Mouse (Mus musculus) urinary bladder, adult 2 months (tissue): Measurements from ENCODE around the gene Sdc1. TPM values are rescaled to one million over a fixed set of nuclear protein-coding genes. Genes with fewer than 3 reads are reported as not detected.

ENCODE experiments used
- DNase-seq: peaks from one replicate; pipeline ENCODE4 v3.0.0; 2022; ENCODE audit warnings: low spot score
- polyA plus RNA-seq: library from polyadenylated mRNA; depleted of rRNA; stranded (reverse); fragments of >200 nt; gene quantifications from 2 replicates; pipeline ENCODE4 v1.2.3, GENCODE M21; 2012

Sdc1 gene
- polyA plus RNA-seq, 1 experiment: 231 TPM

- no peak for DNase-seq
Observed at GRCm38 (mm10) chr12:8782565-8782964, 11.4 kb downstream of the Sdc1 start.

- DNase-seq: no peak
Observed at GRCm38 (mm10) chr12:8784189-8784588, 13.1 kb downstream of the Sdc1 start.

GRCm38 (mm10) chr12:8786476-8786875, 15.4 kb downstream of the Sdc1 start:
- no peak for DNase-seq

GRCm38 (mm10) chr12:8786984-8787730, 16.0 kb downstream of the Sdc1 start:
- no peak for DNase-seq

GRCm38 (mm10) chr12:8788469-8788868, 17.3 kb downstream of the Sdc1 start:
- DNase-seq: no peak

GRCm38 (mm10) chr12:8790615-8791014, 19.5 kb downstream of the Sdc1 start:
- DNase-seq: no peak

GRCm38 (mm10) chr12:8793410-8794051, 22.4 kb downstream of the Sdc1 start:
- no peak for DNase-seq

- no peak for DNase-seq
Observed at GRCm38 (mm10) chr12:8797936-8798335, 26.8 kb downstream of the Sdc1 start.

- DNase-seq: no peak
Observed at GRCm38 (mm10) chr12:8798486-8799020, 27.4 kb downstream of the Sdc1 start.

- DNase-seq: no peak
Observed at GRCm38 (mm10) chr12:8803421-8804076, 32.4 kb downstream of the Sdc1 start.

GRCm38 (mm10) chr12:8804077-8804456, 32.9 kb downstream of the Sdc1 start:
- DNase-seq: no peak

GRCm38 (mm10) chr12:8804934-8805722, 34.0 kb downstream of the Sdc1 start:
- DNase-seq: no peak

GRCm38 (mm10) chr12:8809086-8809485, 38.0 kb downstream of the Sdc1 start:
- DNase-seq: no peak

- DNase-seq: no peak
Observed at GRCm38 (mm10) chr12:8809626-8810025, 38.5 kb downstream of the Sdc1 start.

GRCm38 (mm10) chr12:8810966-8811365, 39.8 kb downstream of the Sdc1 start:
- DNase-seq: no peak

- DNase-seq: peak; percentile 79
Observed at GRCm38 (mm10) chr12:8811441-8811871, 40.3 kb downstream of the Sdc1 start.

- no peak for DNase-seq
Observed at GRCm38 (mm10) chr12:8811894-8812560, 40.9 kb downstream of the Sdc1 start.

GRCm38 (mm10) chr12:8817467-8818232, 46.5 kb downstream of the Sdc1 start:
- no peak for DNase-seq

- DNase-seq: no peak
Observed at GRCm38 (mm10) chr12:8818233-8818672, 47.1 kb downstream of the Sdc1 start.

- no peak for DNase-seq
Observed at GRCm38 (mm10) chr12:8824995-8825703, 54.0 kb downstream of the Sdc1 start.
